ENCODE assay signal across 18 mouse cellular contexts in the genomic region with DNA sequence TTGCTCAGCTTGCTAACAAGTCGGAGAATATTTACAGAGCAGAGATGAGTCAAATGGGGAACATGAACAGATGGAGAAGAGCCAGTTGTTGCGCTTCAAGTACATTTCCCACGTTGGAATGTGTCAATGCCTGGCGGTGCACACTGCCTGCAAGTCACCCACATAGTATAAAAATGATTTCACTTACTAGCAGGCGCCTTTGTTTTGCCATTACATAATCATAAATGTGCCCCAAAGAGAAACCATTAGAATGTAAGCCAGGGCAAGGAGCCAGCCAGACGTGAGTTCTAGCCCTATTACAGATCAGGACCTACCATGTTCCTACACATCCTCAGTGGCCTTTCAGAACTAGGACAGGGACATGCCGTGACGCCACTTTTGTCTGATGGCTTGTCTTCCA. TPM values are rescaled to one million over a fixed set of nuclear protein-coding genes. Genes with fewer than 3 reads are reported as not detected.
DNase-seq lines count a peak whose midpoint lies in the region; ATAC-seq and TF ChIP-seq lines count a peak whose summit lies in the region.
"Had no signal": no experiment of that assay in that cellular context is flagged by ENCODE, and none has a peak within 500 bp of the region (broad histone marks: within the 10 kb centered on the region; RNA-seq: fewer than 3 reads in every experiment).

No protein-coding gene starts in this region.

- no peaks in the 10 kb centered on the region for H3K9me3 ChIP-seq in embryonic facial prominence, embryonic 14.5 days (ENCODE audit: control insufficient read depth, low read length)
- no peaks in the 10 kb centered on the region for H3K9me3 ChIP-seq in embryonic facial prominence, embryonic 10.5 days
- no peaks in the 10 kb centered on the region for H3K9me3 ChIP-seq in lung, postnatal 0 days (ENCODE audit: low read length)
- H3K9me3 ChIP-seq: heart, embryonic 15.5 days; liver, embryonic 15.5 days; midbrain, embryonic 13.5 days; stomach, embryonic 15.5 days had no signal

- intact Hi-C loops in left cerebral cortex, postnatal 25 days (cut with DNase I) = loop anchor here (2.0 to 5.0 kb wide), 2 partner anchors 93 to 220 kb away; no protein-coding TSS in a partner anchor

- H3K9ac ChIP-seq in embryonic facial prominence, embryonic 14.5 days (ENCODE audit: low read depth, low read length) = no peak overlapping the region
- no peak overlapping the region for H3K9ac ChIP-seq in lung, postnatal 0 days (replicated peaks; ENCODE audit: low read depth)
- H3K9ac ChIP-seq: heart, embryonic 15.5 days; liver, embryonic 15.5 days; midbrain, embryonic 13.5 days; stomach, embryonic 15.5 days had no signal

- no peak for TF ChIP-seq EP300 in lung, postnatal 0 days (IDR thresholded peaks at IDR 0.05)

- no peaks in the 10 kb centered on the region for H3K27me3 ChIP-seq in embryonic facial prominence, embryonic 14.5 days (replicated peaks; ENCODE audit: control insufficient read depth, insufficient read depth, low read length)
- no peaks in the 10 kb centered on the region for H3K27me3 ChIP-seq in embryonic facial prominence, embryonic 10.5 days (replicated peaks; ENCODE audit: low read depth, poor library complexity, severe bottlenecking)
- H3K27me3 ChIP-seq in lung, postnatal 0 days (replicated peaks; ENCODE audit: insufficient read depth, low read length) = no peaks in the 10 kb centered on the region
- H3K27me3 ChIP-seq: heart, embryonic 15.5 days; liver, embryonic 15.5 days; midbrain, embryonic 13.5 days; stomach, embryonic 15.5 days had no signal

- no peak for ATAC-seq in embryonic facial prominence, embryonic 14.5 days (ENCODE audit: low read depth)
- peak; percentile 33; the same call in 1 of the 2 replicates for ATAC-seq in lung, postnatal 0 days
- ATAC-seq: activated CD4-positive, CD25-positive, alpha-beta regulatory T cell, adult 4 months; midbrain, embryonic 13.5 days had no signal

- H3K4me1 ChIP-seq in embryonic facial prominence, embryonic 14.5 days (ENCODE audit: control insufficient read depth, insufficient read depth, low read length) = no peaks in the 10 kb centered on the region
- peaks cover 10% of the 10 kb centered on the region for H3K4me1 ChIP-seq in embryonic facial prominence, embryonic 10.5 days
- H3K4me1 ChIP-seq in lung, postnatal 0 days (ENCODE audit: insufficient read depth, low read depth, low read length) = no peaks in the 10 kb centered on the region
- no peaks in the 10 kb centered on the region for H3K4me1 ChIP-seq in lung, adult 2 months (ENCODE audit: control insufficient read depth, insufficient read depth, low read length)
- H3K4me1 ChIP-seq: liver, embryonic 15.5 days had no signal

- no peak overlapping the region for H3K4me3 ChIP-seq in embryonic facial prominence, embryonic 14.5 days (ENCODE audit: low read depth, low read length)
- H3K4me3 ChIP-seq in embryonic facial prominence, embryonic 10.5 days = no peak overlapping the region
- H3K4me3 ChIP-seq in lung, postnatal 0 days (ENCODE audit: low read depth, low read length) = no peak overlapping the region
- H3K4me3 ChIP-seq in lung, adult 2 months (replicated peaks; ENCODE audit: extremely low read depth, low read depth, low read length) = no peak overlapping the region
- H3K4me3 ChIP-seq: heart, embryonic 15.5 days; liver, embryonic 15.5 days; midbrain, embryonic 13.5 days; stomach, embryonic 15.5 days had no signal

- DNase-seq in embryonic facial prominence, embryonic 14.5 days (ENCODE audit: low spot score) = peak; percentile 24
- no peak for DNase-seq in embryonic facial prominence, embryonic 10.5 days (ENCODE audit: low spot score)
- DNase-seq in lung, postnatal 0 days (ENCODE audit: low spot score) = peak; percentile 32
- DNase-seq in lung, adult 2 months = no peak
- DNase-seq in frontal cortex, postnatal 25 days (ENCODE audit: low spot score in 2 of 2) = peak; percentile 15 to 40
- DNase-seq in left cerebral cortex, postnatal 25 days (ENCODE audit: low spot score in 2 of 2) = peak; percentile 67 to 95
- no peak for DNase-seq in neural tube, embryonic 10.5 days (ENCODE audit: extremely low spot score, low spot score)
- DNase-seq in cerebellum, postnatal 4 days (ENCODE audit: low spot score in 2 of 2) = no peak
- DNase-seq: adrenal gland, postnatal 36 days; cerebellum, postnatal 10 days; heart, adult 18-20 months; thymus, postnatal 25 days had no signal

- H3K4me2 ChIP-seq in embryonic facial prominence, embryonic 14.5 days (ENCODE audit: low read depth, low read length) = no peak overlapping the region
- no peak overlapping the region for H3K4me2 ChIP-seq in lung, postnatal 0 days (replicated peaks; ENCODE audit: low read depth, low read length)
- H3K4me2 ChIP-seq: heart, embryonic 15.5 days; liver, embryonic 15.5 days; midbrain, embryonic 13.5 days; stomach, embryonic 15.5 days had no signal

- no peak for TF ChIP-seq CTCF in lung, postnatal 0 days (IDR thresholded peaks at IDR 0.05)
- TF ChIP-seq CTCF in lung, adult 2 months (IDR thresholded peaks at IDR 0.05; ENCODE audit: insufficient read depth, low read length) = no peak

- WGBS in embryonic facial prominence, embryonic 14.5 days = 68% methylated on average over 8 of the region's 8 CpGs
- WGBS in embryonic facial prominence, embryonic 10.5 days = 93% methylated on average over 8 of the region's 8 CpGs
- 66% methylated on average over 8 of the region's 8 CpGs for WGBS in lung, postnatal 0 days
- WGBS in lung, adult 2 months = 69% methylated on average over 8 of the region's 8 CpGs

- no peaks in the 10 kb centered on the region for H3K36me3 ChIP-seq in embryonic facial prominence, embryonic 14.5 days (ENCODE audit: control insufficient read depth, insufficient read depth, low read length)
- H3K36me3 ChIP-seq in embryonic facial prominence, embryonic 10.5 days (replicated peaks) = no peaks in the 10 kb centered on the region
- no peaks in the 10 kb centered on the region for H3K36me3 ChIP-seq in lung, postnatal 0 days (ENCODE audit: insufficient read depth, low read length)
- H3K36me3 ChIP-seq: heart, embryonic 15.5 days; liver, embryonic 15.5 days; midbrain, embryonic 13.5 days; stomach, embryonic 15.5 days had no signal

- H3K27ac ChIP-seq in embryonic facial prominence, embryonic 14.5 days (replicated peaks; ENCODE audit: low read depth, low read length) = no peak overlapping the region
- H3K27ac ChIP-seq in embryonic facial prominence, embryonic 10.5 days (replicated peaks) = no peak overlapping the region
- H3K27ac ChIP-seq in lung, postnatal 0 days (ENCODE audit: low read length) = no peak overlapping the region
- H3K27ac ChIP-seq: heart, embryonic 15.5 days; kidney, postnatal 0 days; liver, embryonic 15.5 days; midbrain, embryonic 13.5 days; stomach, embryonic 15.5 days had no signal

- no peak for TF ChIP-seq POLR2A in lung, adult 2 months (IDR thresholded peaks at IDR 0.05; ENCODE audit: borderline replicate concordance, extremely low read depth, low read depth, low read length)

RNA-seq across cellular contexts. Expression of gene Nrp2, which starts 15.6 kb away (rescaled TPM):
- polyA plus RNA-seq in embryonic facial prominence, embryonic 14.5 days (2014; fragmentation: Nextera tagmentation; extraction: Ambion mirVana) = 41.6 and 42.1 TPM in 2 replicates
- 20.5 and 21.4 TPM in 2 replicates for polyA plus RNA-seq in embryonic facial prominence, embryonic 10.5 days (2016; fragmentation: Nextera tagmentation; extraction: Ambion mirVana)
- polyA plus RNA-seq in lung, postnatal 0 days (2015; fragmentation: Nextera tagmentation; extraction: Ambion mirVana) = 14.0 and 17.5 TPM in 2 replicates
- polyA plus RNA-seq in lung, adult 2 months (2012; rRNA removed) = 21.6 and 27.8 TPM in 2 replicates
- 10 to 100 TPM; 26.1 to 36.8 TPM for total RNA-seq in left cerebral cortex, postnatal 25 days (2021)

Comparison
In these comparisons a context has a peak if more than half of its experiments do, and no peak if none do; other contexts are left out.
1. DNase-seq: peak in embryonic facial prominence, embryonic 14.5 days (single experiment), lung, postnatal 0 days (single experiment), frontal cortex, postnatal 25 days (2 of 2) and left cerebral cortex, postnatal 25 days (2 of 2); none in embryonic facial prominence, embryonic 10.5 days (single experiment), lung, adult 2 months (single experiment), neural tube, embryonic 10.5 days (single experiment) and cerebellum, postnatal 4 days (0 of 2).